Mouse (Mus musculus) cortical plate, adult 2 months (tissue): ENCODE data around the gene Adgrf5.

Experiments
- CTCF ChIP-seq: fragments of 200-500 bp; IDR thresholded peaks from 2 replicates; pipeline ENCODE4 v1.5.1; 2011; ENCODE audit warnings: mild to moderate bottlenecking, control low read depth, low read length; ENCODE audit not compliant: insufficient read depth; ENCODE audit errors: extremely low read depth
- POLR2A ChIP-seq: fragments of 200-500 bp; IDR thresholded peaks from 2 replicates; pipeline ENCODE4 v1.6.1; 2011; ENCODE audit warnings: mild to moderate bottlenecking, low read length, control low read depth; ENCODE audit not compliant: insufficient read depth; ENCODE audit errors: extremely low read depth

DNA sequence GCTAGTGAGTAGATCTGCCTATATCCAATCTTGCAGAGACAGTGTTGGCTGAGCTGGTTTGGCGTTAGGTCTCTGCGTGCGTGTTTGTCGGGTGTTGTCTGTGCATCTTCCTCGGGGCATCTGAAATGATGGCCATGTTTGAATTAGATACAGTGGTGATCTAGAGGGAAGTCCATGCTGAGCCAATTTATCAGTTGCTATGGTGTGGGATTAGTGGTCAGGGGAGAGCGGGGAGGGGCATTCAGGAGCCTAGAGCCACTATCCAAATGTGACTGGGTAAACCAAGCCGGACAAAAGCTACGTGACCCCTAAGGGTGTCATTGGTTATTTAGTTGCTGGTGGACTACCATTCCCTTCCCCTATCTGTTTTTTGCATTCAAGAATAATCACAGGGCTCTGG lies 33.4 kb downstream of the Adgrf5 start:
- TF ChIP-seq POLR2A (no peak), CTCF (no peak)
